ENCODE assay signal across 10 mouse cellular contexts in genomic region chr11:114066951-114067762, GRCm38 (mm10). TPM values are rescaled to one million over a fixed set of nuclear protein-coding genes. Genes with fewer than 3 reads are reported as not detected.
A peak's percentile ranks its signal among the peaks of the same experiment; 100 is the strongest.
DNase-seq lines count a peak whose midpoint lies in the region; ATAC-seq and TF ChIP-seq lines count a peak whose summit lies in the region.
"Had no signal": no experiment of that assay in that cellular context is flagged by ENCODE, and none has a peak within 500 bp of the region (broad histone marks: within the 10 kb centered on the region; RNA-seq: fewer than 3 reads in every experiment).

Gene Sdk2 (minus strand): TSS chr11:114067046.

- H3K27ac ChIP-seq in spleen, adult 2 months (ENCODE audit: insufficient read depth, low read length) = no peak within 1 kb of the TSS
- peak within 1 kb of the TSS; percentile 84 for H3K27ac ChIP-seq in forebrain, embryonic 12.5 days

- no peak for DNase-seq in spleen, adult 2 months (ENCODE audit: low read depth in 1 of 2, low spot score in 2 of 2)
- DNase-seq in spleen, postnatal 4 days (ENCODE audit: low spot score in 2 of 2) = no peak
- peak; percentile 31 for DNase-seq in heart, postnatal 25 days (ENCODE audit: low spot score)
- peak; percentile 79 to 90 for DNase-seq in left cerebral cortex, adult 18-20 months (ENCODE audit: low spot score in 2 of 2)
- DNase-seq in lung, postnatal 4 days = peak; percentile 63 to 86
- peak; percentile 76 to 84 for DNase-seq in right cerebral cortex, postnatal 36 days (ENCODE audit: low spot score in 2 of 2)

- peak; percentile 82 for ATAC-seq in forebrain, embryonic 12.5 days (ENCODE audit: low FRiP score)
- no peak for ATAC-seq in megakaryocyte progenitor cell, adult 5-6 weeks (replicated peaks; ENCODE audit: poor library complexity)

- TF ChIP-seq POLR2A in spleen, adult 2 months (IDR thresholded peaks at IDR 0.05; ENCODE audit: low read depth, low read length) = no peak

- intact Hi-C loops in heart, postnatal 25 days (cut with DNase I) = loop anchor here (5.0 kb wide), 1 partner anchor 200 kb away; no protein-coding TSS in a partner anchor

- WGBS in spleen, adult 2 months = 3% methylated on average over 46 of the region's 52 CpGs
- WGBS in forebrain, embryonic 12.5 days = under 1% methylated on average over 44 of the region's 52 CpGs

- no peak for TF ChIP-seq CTCF in spleen, adult 2 months (IDR thresholded peaks at IDR 0.05; ENCODE audit: extremely low read depth, insufficient read depth, insufficient read length, insufficient replicate concordance)

- H3K27me3 ChIP-seq in spleen, adult 2 months (ENCODE audit: control insufficient read depth, insufficient read depth, low read length) = peaks cover 28% of the 10 kb centered on the region
- peaks cover 78% of the 10 kb centered on the region for H3K27me3 ChIP-seq in forebrain, embryonic 12.5 days

- H3K4me3 ChIP-seq in spleen, adult 2 months (ENCODE audit: extremely low read depth, insufficient read depth, insufficient read length) = peak within 1 kb of the TSS; percentile 17; the same call in 1 of the 2 replicates
- peak within 1 kb of the TSS; percentile 60 for H3K4me3 ChIP-seq in forebrain, embryonic 12.5 days (replicated peaks)
- H3K4me3 ChIP-seq: megakaryocyte, embryonic 14.5 days had no signal

- no peaks in the 10 kb centered on the region for H3K9me3 ChIP-seq in forebrain, embryonic 12.5 days
- H3K9me3 ChIP-seq: megakaryocyte, embryonic 14.5 days had no signal

- peak within 1 kb of the TSS; percentile 98 for H3K4me2 ChIP-seq in forebrain, embryonic 12.5 days

- no peaks in the 10 kb centered on the region for H3K36me3 ChIP-seq in spleen, adult 2 months (ENCODE audit: control insufficient read depth, insufficient read depth, low read length)
- H3K36me3 ChIP-seq in forebrain, embryonic 12.5 days (replicated peaks) = no peaks in the 10 kb centered on the region

- peaks cover 15% of the 10 kb centered on the region for H3K4me1 ChIP-seq in spleen, adult 2 months (ENCODE audit: control insufficient read depth, insufficient read depth, insufficient read length)
- H3K4me1 ChIP-seq in forebrain, embryonic 12.5 days = peaks cover 59% of the 10 kb centered on the region
- H3K4me1 ChIP-seq: megakaryocyte, embryonic 14.5 days had no signal

- H3K9ac ChIP-seq in forebrain, embryonic 12.5 days = peak within 1 kb of the TSS; percentile 78

RNA-seq across cellular contexts. Expression of gene Sdk2, which starts in this region (rescaled TPM):
- 3.0 and 4.1 TPM in 2 replicates for polyA plus RNA-seq in spleen, adult 2 months (2012; rRNA removed)
- polyA plus RNA-seq in forebrain, embryonic 12.5 days (2016; fragmentation: Nextera tagmentation; extraction: Ambion mirVana) = 2.2 and 3.0 TPM in 2 replicates
- total RNA-seq in heart, postnatal 25 days (2021) = 1 to 10 TPM; 1.2 to 2.0 TPM
- total RNA-seq in left cerebral cortex, adult 18-20 months (2021) = 10 to 100 TPM; 16.7 to 25.2 TPM
- not detected in 2 replicates for total RNA-seq in megakaryocyte progenitor cell, adult 5-6 weeks (2015)
- 0.03 TPM in 1 of 2 replicates, not detected in the other for total RNA-seq in megakaryocyte progenitor cell, adult 5-6 weeks (2017)
- polyA plus RNA-seq: Patski had no signal

Comparison
In these comparisons a context has a peak if more than half of its experiments do, and no peak if none do; other contexts are left out.
1. RNA of gene Sdk2 (total RNA-seq): 16.7 to 25.2 TPM in left cerebral cortex, adult 18-20 months; 1.2 to 2.0 TPM in heart, postnatal 25 days and 0.03 TPM in megakaryocyte progenitor cell, adult 5-6 weeks; every median in the first group is over 4 times any median in the second.
2. DNase-seq: peak in heart, postnatal 25 days (single experiment), left cerebral cortex, adult 18-20 months (2 of 2), lung, postnatal 4 days (2 of 2) and right cerebral cortex, postnatal 36 days (2 of 2); none in spleen, adult 2 months (0 of 2) and spleen, postnatal 4 days (0 of 2).